Mouse (Mus musculus): ENCODE results near the gene Fbxo48. TPM values are rescaled to one million over a fixed set of nuclear protein-coding genes. Genes with fewer than 3 reads are reported as not detected.
A peak's percentile ranks its signal among the peaks of the same experiment; 100 is the strongest.

Fbxo48 gene
- polyA plus RNA-seq (2014; fragmentation: Nextera tagmentation; extraction: Ambion mirVana) = 3.0 and 3.1 TPM in 2 replicates

DNA sequence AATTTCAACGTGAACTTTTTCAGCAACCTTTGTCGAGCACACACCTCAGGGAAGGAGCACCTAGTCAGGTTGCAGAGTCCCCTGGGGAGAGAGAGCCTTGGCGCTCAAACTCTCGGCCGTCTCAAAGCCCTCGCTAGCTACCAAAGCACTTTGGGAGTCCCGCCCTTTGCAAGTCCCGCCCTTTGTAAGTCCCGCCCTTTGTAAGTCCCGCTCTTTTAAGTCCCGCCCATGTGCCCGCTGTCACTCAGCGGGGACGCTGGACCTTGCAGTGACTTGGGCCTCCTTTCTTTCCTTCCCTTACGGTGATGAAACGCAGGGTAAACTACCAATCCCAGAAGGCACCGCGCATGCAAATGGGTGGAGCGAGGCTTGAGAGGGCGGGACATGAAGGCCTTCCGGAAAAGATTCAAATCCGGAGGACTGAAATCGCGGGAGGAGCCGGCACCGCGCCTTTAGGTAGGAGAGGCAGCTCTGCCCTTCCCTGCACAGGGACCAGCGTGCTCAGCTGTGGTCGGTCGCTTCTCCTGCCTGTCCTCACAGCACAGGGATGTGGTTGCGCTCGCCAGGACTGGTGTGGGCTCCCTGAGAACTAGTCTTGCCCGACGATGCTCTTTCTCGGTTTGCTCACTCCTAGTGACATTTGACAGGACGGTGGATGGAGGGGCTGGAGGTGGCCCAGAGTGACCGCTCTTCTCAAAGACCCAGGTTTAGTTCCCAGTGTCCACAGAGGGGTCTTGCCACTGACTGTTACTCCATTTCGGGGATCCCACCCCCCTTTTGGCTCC lies at the start of gene Fbxo48:
Gene Fbxo48, plus strand, starts transcription at position 400 of the 785 bp plus-strand sequence.
- ATAC-seq (replicated peaks; ENCODE audit: low FRiP score) (peak; percentile 99), DNase-seq (ENCODE audit: low spot score) (peak; percentile 93)
- H3K4me2 ChIP-seq = peak within 1 kb of the TSS; percentile 70
- peak within 1 kb of the TSS; percentile 92 for H3K9ac ChIP-seq (ENCODE audit: low read depth, low read length)
- H3K27me3 ChIP-seq (replicated peaks; ENCODE audit: control insufficient read depth, insufficient read depth, low read length) = no peaks in the 10 kb centered on the region
- no peaks in the 10 kb centered on the region for H3K9me3 ChIP-seq (ENCODE audit: control insufficient read depth, low read length)
- peak within 1 kb of the TSS; percentile 68 for H3K27ac ChIP-seq (ENCODE audit: low read depth, low read length)
- peak within 1 kb of the TSS; percentile 85 for H3K4me3 ChIP-seq (ENCODE audit: low read depth, low read length)
- H3K4me1 ChIP-seq (replicated peaks; ENCODE audit: control insufficient read depth, insufficient read depth, low read length) = peaks cover 5% of the 10 kb centered on the region
- no peaks in the 10 kb centered on the region for H3K36me3 ChIP-seq (ENCODE audit: control insufficient read depth, insufficient read depth, low read length)
- WGBS = under 1% methylated on average over 38 of the region's 38 CpGs

DNA sequence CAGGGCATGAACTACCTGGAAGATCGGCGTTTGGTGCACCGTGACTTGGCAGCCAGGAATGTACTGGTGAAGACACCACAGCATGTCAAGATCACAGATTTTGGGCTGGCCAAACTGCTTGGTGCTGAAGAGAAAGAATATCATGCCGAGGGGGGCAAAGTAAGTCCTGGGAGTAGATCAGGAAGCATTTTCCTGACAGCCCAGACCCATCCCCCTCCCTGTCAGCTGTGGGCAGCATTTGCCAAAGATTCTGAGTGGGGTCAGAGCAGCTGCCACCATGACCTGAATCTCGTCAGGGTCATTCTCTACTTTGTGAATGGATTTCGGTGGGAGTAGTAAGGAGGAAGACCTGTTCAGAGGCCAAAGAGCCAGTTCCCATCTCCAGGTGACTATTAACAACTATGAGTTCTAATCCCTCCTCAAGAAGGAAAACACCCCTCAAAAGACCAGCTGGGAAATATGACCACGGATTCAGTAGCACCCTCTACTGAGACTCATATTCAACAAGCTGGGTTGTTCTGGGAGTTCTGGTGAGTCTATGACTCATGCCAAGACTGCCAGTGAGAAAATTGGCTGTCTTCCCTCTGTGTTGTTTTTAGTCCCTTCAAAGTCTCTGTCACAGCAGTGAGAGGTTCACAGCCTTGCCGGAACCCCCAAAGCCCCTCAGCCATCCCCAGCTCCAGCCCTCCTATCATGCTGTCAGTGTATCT lies 46.7 kb upstream of the Fbxo48 start:
- 72% methylated on average over 8 of the region's 8 CpGs for WGBS
- no peaks in the 10 kb centered on the region for H3K4me1 ChIP-seq (replicated peaks; ENCODE audit: control insufficient read depth, insufficient read depth, low read length)
- H3K9me3 ChIP-seq (ENCODE audit: control insufficient read depth, low read length) = no peaks in the 10 kb centered on the region
- no peak for DNase-seq (ENCODE audit: low spot score)
- no peak overlapping the region for H3K4me3 ChIP-seq (ENCODE audit: low read depth, low read length)
- no peaks in the 10 kb centered on the region for H3K27me3 ChIP-seq (replicated peaks; ENCODE audit: control insufficient read depth, insufficient read depth, low read length)
- H3K36me3 ChIP-seq (ENCODE audit: control insufficient read depth, insufficient read depth, low read length) = no peaks in the 10 kb centered on the region
- H3K9ac ChIP-seq (ENCODE audit: low read depth, low read length) = no peak overlapping the region
- no peak overlapping the region for H3K27ac ChIP-seq (ENCODE audit: low read depth, low read length)
- H3K4me2 ChIP-seq = no peak overlapping the region
- ATAC-seq (replicated peaks; ENCODE audit: low FRiP score) = no peak

DNA sequence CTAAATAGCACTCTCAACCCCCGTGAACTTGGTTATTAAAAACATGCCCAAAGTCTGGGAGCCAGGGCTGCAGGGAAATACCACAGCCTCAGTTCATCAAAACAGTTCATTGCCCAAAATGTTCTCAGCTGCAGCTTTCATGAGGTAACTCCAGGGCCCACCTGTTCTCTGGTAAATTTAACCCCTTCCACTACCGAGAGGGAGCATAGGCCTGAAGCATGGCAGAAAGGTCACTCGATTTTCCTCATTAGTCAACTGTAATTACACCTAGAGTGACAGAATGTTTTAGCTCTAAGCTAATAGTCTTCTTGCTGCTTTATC lies 46.2 kb upstream of the Fbxo48 start:
- ATAC-seq (replicated peaks; ENCODE audit: low FRiP score) (no peak), DNase-seq (ENCODE audit: low spot score) (no peak)
- no peak overlapping the region for H3K9ac ChIP-seq (ENCODE audit: low read depth, low read length)
- H3K27ac ChIP-seq (ENCODE audit: low read depth, low read length) = no peak overlapping the region
- no peaks in the 10 kb centered on the region for H3K9me3 ChIP-seq (ENCODE audit: control insufficient read depth, low read length)
- 66% methylated on average over 3 of the region's 3 CpGs for WGBS
- H3K4me1 ChIP-seq (replicated peaks; ENCODE audit: control insufficient read depth, insufficient read depth, low read length) = no peaks in the 10 kb centered on the region
- no peak overlapping the region for H3K4me3 ChIP-seq (ENCODE audit: low read depth, low read length)
- no peaks in the 10 kb centered on the region for H3K36me3 ChIP-seq (ENCODE audit: control insufficient read depth, insufficient read depth, low read length)
- no peak overlapping the region for H3K4me2 ChIP-seq
- no peaks in the 10 kb centered on the region for H3K27me3 ChIP-seq (replicated peaks; ENCODE audit: control insufficient read depth, insufficient read depth, low read length)

- ATAC-seq (replicated peaks; ENCODE audit: low FRiP score) = no peak
- Histone ChIP-seq H3K27ac (ENCODE audit: low read depth, low read length) (no peak overlapping the region), H3K27me3 (replicated peaks; ENCODE audit: control insufficient read depth, insufficient read depth, low read length) (no peaks in the 10 kb centered on the region), H3K4me3 (ENCODE audit: low read depth, low read length) (no peak overlapping the region), H3K36me3 (ENCODE audit: control insufficient read depth, insufficient read depth, low read length) (no peaks in the 10 kb centered on the region), H3K4me1 (replicated peaks; ENCODE audit: control insufficient read depth, insufficient read depth, low read length) (no peaks in the 10 kb centered on the region), H3K4me2 (no peak overlapping the region), H3K9me3 (ENCODE audit: control insufficient read depth, low read length) (no peaks in the 10 kb centered on the region), H3K9ac (ENCODE audit: low read depth, low read length) (no peak overlapping the region)
- DNase-seq (ENCODE audit: low spot score) = no peak
- 85% methylated on average over 2 of the region's 2 CpGs for WGBS
These were observed 44.6 kb upstream of the Fbxo48 start for GRCm38 (mm10) chr11:16906530-16906929.

- DNase-seq (ENCODE audit: low spot score) (no peak), ATAC-seq (replicated peaks; ENCODE audit: low FRiP score) (no peak)
- no peaks in the 10 kb centered on the region for H3K27me3 ChIP-seq (replicated peaks; ENCODE audit: control insufficient read depth, insufficient read depth, low read length)
- no peaks in the 10 kb centered on the region for H3K36me3 ChIP-seq (ENCODE audit: control insufficient read depth, insufficient read depth, low read length)
- H3K9ac ChIP-seq (ENCODE audit: low read depth, low read length) = no peak overlapping the region
- H3K4me3 ChIP-seq (ENCODE audit: low read depth, low read length) = no peak overlapping the region
- WGBS = 79% methylated on average over 1 of the region's 1 CpGs
- no peaks in the 10 kb centered on the region for H3K4me1 ChIP-seq (replicated peaks; ENCODE audit: control insufficient read depth, insufficient read depth, low read length)
- H3K4me2 ChIP-seq = no peak overlapping the region
- H3K9me3 ChIP-seq (ENCODE audit: control insufficient read depth, low read length) = no peaks in the 10 kb centered on the region
- no peak overlapping the region for H3K27ac ChIP-seq (ENCODE audit: low read depth, low read length)
These were observed 43.6 kb upstream of the Fbxo48 start for GRCm38 (mm10) chr11:16907517-16908129.

GRCm38 (mm10) chr11:16914756-16915155 lies 36.4 kb upstream of the Fbxo48 start:
- ATAC-seq (replicated peaks; ENCODE audit: low FRiP score) (no peak), DNase-seq (ENCODE audit: low spot score) (no peak)
- Histone ChIP-seq H3K4me2 (no peak overlapping the region), H3K27ac (ENCODE audit: low read depth, low read length) (no peak overlapping the region), H3K9ac (ENCODE audit: low read depth, low read length) (no peak overlapping the region), H3K4me1 (replicated peaks; ENCODE audit: control insufficient read depth, insufficient read depth, low read length) (no peaks in the 10 kb centered on the region), H3K4me3 (ENCODE audit: low read depth, low read length) (no peak overlapping the region), H3K36me3 (ENCODE audit: control insufficient read depth, insufficient read depth, low read length) (no peaks in the 10 kb centered on the region), H3K9me3 (ENCODE audit: control insufficient read depth, low read length) (no peaks in the 10 kb centered on the region), H3K27me3 (replicated peaks; ENCODE audit: control insufficient read depth, insufficient read depth, low read length) (no peaks in the 10 kb centered on the region)
- 70% methylated on average over 3 of the region's 3 CpGs for WGBS

DNA sequence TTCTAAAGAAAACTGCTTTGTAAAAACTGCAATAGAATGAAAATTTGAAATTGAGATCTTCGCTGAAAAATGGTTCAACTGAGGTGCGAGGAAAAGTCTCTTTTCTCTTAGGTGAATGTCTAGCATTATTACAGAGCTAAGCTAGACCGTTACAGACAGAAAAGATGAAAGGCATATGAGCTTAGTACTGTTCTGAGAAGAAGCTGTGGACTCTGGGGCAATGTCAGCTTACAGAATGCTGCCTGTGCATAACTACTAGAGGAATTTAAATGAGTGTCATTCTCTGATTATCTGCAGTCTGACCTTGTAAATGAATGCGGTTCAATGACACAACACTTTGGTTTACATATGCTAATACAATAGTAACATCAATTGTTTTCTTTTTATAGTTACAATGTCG lies 35.3 kb upstream of the Fbxo48 start:
- Histone ChIP-seq H3K9me3 (ENCODE audit: control insufficient read depth, low read length) (no peaks in the 10 kb centered on the region), H3K4me2 (no peak overlapping the region), H3K36me3 (ENCODE audit: control insufficient read depth, insufficient read depth, low read length) (no peaks in the 10 kb centered on the region), H3K27ac (ENCODE audit: low read depth, low read length) (no peak overlapping the region), H3K4me1 (replicated peaks; ENCODE audit: control insufficient read depth, insufficient read depth, low read length) (no peaks in the 10 kb centered on the region), H3K4me3 (ENCODE audit: low read depth, low read length) (no peak overlapping the region), H3K9ac (ENCODE audit: low read depth, low read length) (no peak overlapping the region), H3K27me3 (replicated peaks; ENCODE audit: control insufficient read depth, insufficient read depth, low read length) (no peaks in the 10 kb centered on the region)
- 82% methylated on average over 5 of the region's 5 CpGs for WGBS
- ATAC-seq (replicated peaks; ENCODE audit: low FRiP score) = no peak
- no peak for DNase-seq (ENCODE audit: low spot score)

DNA sequence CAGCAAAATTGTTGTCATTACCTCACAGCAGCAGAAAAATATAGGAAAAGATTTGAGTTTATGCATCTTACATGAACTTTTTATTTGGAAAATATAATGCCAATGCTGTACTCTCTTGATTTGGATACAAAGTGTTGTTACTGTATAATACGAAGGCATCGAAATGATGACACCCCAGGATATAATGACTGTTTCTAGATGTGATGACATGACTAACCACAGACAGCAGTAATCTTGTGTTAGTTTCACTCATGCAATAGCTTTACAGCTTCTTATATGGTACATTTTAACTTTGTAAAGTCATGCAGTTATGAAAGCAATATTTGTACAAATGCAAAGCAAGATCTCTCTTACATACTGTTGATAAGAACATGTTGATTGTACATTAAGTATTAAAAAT lies 33.7 kb upstream of the Fbxo48 start:
- Histone ChIP-seq H3K27ac (ENCODE audit: low read depth, low read length) (no peak overlapping the region), H3K4me3 (ENCODE audit: low read depth, low read length) (no peak overlapping the region), H3K36me3 (ENCODE audit: control insufficient read depth, insufficient read depth, low read length) (no peaks in the 10 kb centered on the region), H3K4me1 (replicated peaks; ENCODE audit: control insufficient read depth, insufficient read depth, low read length) (no peaks in the 10 kb centered on the region), H3K9ac (ENCODE audit: low read depth, low read length) (no peak overlapping the region), H3K27me3 (replicated peaks; ENCODE audit: control insufficient read depth, insufficient read depth, low read length) (no peaks in the 10 kb centered on the region), H3K4me2 (no peak overlapping the region), H3K9me3 (ENCODE audit: control insufficient read depth, low read length) (no peaks in the 10 kb centered on the region)
- no peak for ATAC-seq (replicated peaks; ENCODE audit: low FRiP score)
- WGBS = 95% methylated on average over 2 of the region's 2 CpGs
- DNase-seq (ENCODE audit: low spot score) = no peak

Measured in liver, embryonic 11.5 days (tissue).